Mouse (Mus musculus): Measurements from ENCODE around the gene Gapdhs.
"Not testable (repeated sequence)": the region's sequence is repeated elsewhere in the genome, so short reads cannot be mapped to it uniquely, and the experiment has no call there.

Gapdhs gene

GRCm38 (mm10) chr7:30743617-30744016 is at the start of gene Gapdhs:
TSS of gene Gapdhs (minus strand) at chr7:30743681.
- DNase-seq (ENCODE audit: low read depth), result not testable (repeated sequence)

- no peak for DNase-seq (ENCODE audit: low read depth)
Measured at GRCm38 (mm10) chr7:30791921-30792320, 48.4 kb upstream of the Gapdhs start.

GRCm38 (mm10) chr7:30790141-30790540 is 46.7 kb upstream of the Gapdhs start:
- no peak for DNase-seq (ENCODE audit: low read depth)

GRCm38 (mm10) chr7:30787377-30788022 is 44.0 kb upstream of the Gapdhs start, which contains the start of gene Krtdap:
TSS of gene Krtdap (plus strand) at chr7:30787896.
- DNase-seq (ENCODE audit: low read depth), result no peak

DNA sequence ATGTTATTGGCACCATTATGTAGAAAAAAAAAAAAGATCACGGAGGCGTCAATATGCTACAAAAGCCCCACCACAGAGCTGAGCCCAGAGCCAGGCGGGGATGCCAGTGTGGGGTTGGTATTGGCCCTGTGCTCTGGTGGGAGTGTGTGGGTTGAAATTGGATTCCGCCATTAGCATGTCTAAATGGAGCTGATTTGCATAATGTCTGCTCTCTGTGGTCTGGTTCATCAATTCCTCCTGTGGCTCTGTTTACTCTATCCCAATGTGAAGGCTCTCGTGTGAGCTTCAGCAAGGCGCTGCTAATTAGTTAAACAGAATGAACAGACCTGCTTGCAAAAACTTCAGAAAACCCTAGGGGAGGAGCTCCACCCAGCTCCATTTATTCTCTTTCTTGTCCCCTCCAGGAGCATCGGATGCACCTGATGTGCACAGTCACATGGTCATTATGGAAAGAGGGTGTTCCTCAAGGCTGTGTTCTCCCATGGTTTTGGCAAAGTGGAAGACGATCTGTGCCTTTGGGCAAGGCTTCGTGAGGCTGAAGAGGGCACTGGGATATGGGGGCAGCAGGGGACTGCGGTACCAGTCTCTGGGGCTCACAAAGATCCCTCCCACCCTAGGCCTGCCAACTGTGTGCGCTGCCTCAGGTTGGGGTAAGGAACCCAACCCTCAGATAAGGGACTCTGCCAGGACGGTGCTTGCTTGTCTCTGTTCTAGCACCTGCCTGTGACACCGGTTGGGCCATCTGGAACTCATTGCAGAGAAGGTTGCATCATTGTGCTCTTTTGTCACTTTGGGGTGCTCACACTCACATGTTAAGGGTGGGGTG is 42.5 kb upstream of the Gapdhs start:
- no peak for DNase-seq (ENCODE audit: low read depth)

- no peak for DNase-seq (ENCODE audit: low read depth)
Measured at GRCm38 (mm10) chr7:30785154-30785553, 41.7 kb upstream of the Gapdhs start.

GRCm38 (mm10) chr7:30782658-30783057 is 39.2 kb upstream of the Gapdhs start:
- no peak for DNase-seq (ENCODE audit: low read depth)

- DNase-seq (ENCODE audit: low read depth), result no peak
Measured at GRCm38 (mm10) chr7:30781792-30782191, 38.3 kb upstream of the Gapdhs start.

GRCm38 (mm10) chr7:30777911-30778310 is 34.4 kb upstream of the Gapdhs start:
- no peak for DNase-seq (ENCODE audit: low read depth)

DNA sequence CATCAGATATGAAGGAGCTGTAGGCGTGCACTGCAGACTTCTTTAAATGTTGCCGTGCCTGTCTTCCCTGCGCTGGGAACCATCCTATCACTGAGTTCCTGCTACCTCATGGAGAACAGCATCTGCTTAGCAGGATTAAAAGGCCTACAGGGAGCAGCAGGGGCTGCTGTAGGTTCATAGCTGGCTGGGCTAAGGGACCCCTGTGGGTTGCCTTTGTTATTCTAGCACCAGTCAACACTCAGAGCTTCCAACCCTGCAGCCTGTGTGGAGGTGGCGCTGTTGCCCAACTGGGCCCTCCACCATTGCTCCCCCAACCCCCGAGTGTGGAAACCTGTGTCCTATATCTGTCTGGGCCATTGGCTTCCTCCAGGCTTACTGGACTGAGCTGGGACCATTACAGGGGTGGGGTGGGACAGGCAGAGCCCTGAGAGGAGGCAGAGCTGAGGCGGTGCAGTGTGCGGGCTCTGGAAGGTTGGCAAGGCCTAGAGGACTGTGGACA is 33.6 kb upstream of the Gapdhs start:
- no peak for DNase-seq (ENCODE audit: low read depth)

GRCm38 (mm10) chr7:30776104-30776503 is 32.6 kb upstream of the Gapdhs start:
- no peak for DNase-seq (ENCODE audit: low read depth)

- no peak for DNase-seq (ENCODE audit: low read depth)
Measured at GRCm38 (mm10) chr7:30769236-30769635, 25.8 kb upstream of the Gapdhs start.

- DNase-seq (ENCODE audit: low read depth), result no peak
Measured at GRCm38 (mm10) chr7:30766408-30766807, 22.9 kb upstream of the Gapdhs start.

- DNase-seq (ENCODE audit: low read depth), result no peak
Measured at GRCm38 (mm10) chr7:30765173-30765572, 21.7 kb upstream of the Gapdhs start.

- no peak for DNase-seq (ENCODE audit: low read depth)
Measured at GRCm38 (mm10) chr7:30763456-30763855, 20.0 kb upstream of the Gapdhs start, which contains the start of gene Dmkn. TSS of gene Dmkn (plus strand) at chr7:30763756.

DNA sequence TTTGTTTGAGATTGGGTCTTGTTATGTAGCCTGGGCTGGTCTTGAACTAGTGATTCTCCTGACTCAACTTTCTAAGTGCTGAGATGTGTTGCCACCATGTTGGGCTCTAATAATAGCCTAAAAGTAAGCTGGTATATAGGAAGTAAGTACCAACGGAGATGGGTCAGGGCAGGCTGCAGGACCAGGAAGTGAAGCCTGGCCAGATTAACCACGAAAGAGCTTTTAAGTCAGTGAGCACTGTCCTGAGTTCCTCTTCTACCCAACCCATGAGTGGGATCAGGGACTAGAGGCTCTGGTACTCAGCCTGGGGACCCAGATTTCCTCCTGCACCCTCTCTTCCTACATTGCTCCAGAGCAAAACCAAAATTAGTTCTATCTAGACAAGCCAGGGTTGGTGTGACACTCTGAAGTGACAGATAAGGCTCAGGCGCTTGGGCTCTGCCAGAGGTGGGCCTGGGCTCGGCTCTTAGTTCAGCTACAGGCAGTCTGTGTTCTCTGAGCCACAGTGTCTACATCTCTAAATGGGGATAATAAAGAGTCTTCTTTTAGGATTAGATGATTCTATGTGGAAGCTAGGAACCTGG is 18.4 kb upstream of the Gapdhs start:
- DNase-seq (ENCODE audit: low read depth), result no peak

- DNase-seq (ENCODE audit: low read depth), result no peak
Measured at GRCm38 (mm10) chr7:30758853-30759252, 15.4 kb upstream of the Gapdhs start.

GRCm38 (mm10) chr7:30757001-30757400 is 13.5 kb upstream of the Gapdhs start:
- DNase-seq (ENCODE audit: low read depth), result no peak

GRCm38 (mm10) chr7:30751086-30751669 is 7.7 kb upstream of the Gapdhs start, which contains the start of gene Sbsn:
TSS of gene Sbsn (plus strand) at chr7:30751471.
- no peak for DNase-seq (ENCODE audit: low read depth)

- no peak for DNase-seq (ENCODE audit: low read depth)
Measured at GRCm38 (mm10) chr7:30749824-30750606, 6.5 kb upstream of the Gapdhs start.

DNA sequence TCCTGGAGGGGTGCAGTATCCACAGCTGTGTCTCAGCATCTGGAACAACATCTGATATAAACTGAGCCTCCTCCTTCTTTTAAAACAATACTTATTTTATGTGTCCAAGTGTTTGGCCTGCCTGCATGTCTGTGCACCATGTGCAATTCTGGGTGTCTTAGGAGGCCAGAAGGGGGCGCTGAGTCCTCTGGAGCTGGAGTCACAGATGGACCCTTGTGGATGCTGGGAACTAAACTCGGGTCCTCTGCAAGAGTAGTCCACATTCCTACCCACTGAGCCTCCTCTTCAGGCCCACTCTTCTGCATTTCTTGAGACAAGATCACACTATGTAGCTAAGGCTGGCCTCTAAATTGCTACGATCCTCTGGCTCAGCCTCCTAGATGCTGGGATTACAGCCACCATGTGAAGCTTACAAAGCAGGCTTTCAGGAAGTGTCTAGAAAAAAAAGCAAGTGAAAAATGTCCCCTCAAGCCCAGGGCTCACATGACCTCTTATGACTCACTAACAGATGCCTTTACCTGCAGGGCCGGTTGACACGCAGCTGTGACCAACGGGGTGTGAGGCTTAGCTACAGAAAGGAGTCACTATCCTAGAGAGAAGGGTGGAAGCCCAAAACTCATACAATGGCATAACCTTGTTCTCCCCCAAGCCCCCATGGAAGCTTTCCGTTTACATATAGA is 4.2 kb upstream of the Gapdhs start:
- no peak for DNase-seq (ENCODE audit: low read depth)

All from c-Kit-positive CD71-positive TER-119-negative erythroid progenitor cells, embryonic 14.5 days (primary cell).